Mouse (Mus musculus): Measurements from ENCODE around the gene Ric1.

DNA sequence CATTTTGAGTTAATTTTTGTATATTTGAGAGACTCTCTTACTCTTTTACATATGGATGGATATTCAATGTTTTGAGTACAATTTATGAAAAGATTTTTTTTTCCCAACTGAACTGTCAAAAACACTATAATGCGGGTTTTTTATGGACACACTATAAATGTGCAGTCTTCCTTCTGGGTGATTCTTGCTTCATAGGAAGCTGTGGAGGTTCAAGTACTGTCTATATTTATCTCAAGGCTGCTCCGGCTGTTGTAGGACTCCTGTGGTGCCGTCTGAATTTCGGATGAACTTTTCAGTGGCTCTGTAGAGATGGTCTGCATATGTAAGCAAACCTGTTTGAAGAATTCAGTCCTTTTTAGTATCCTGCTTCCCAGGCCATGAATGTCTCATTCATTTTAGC, 86.1 kb downstream of the Ric1 start:
- TF ChIP-seq CTCF (IDR thresholded peaks at IDR 0.05): no peak
- no peak for TF ChIP-seq POLR2A (IDR thresholded peaks at IDR 0.05; ENCODE audit: insufficient read depth, low read depth, low read length)
- no peak for TF ChIP-seq EP300 (IDR thresholded peaks at IDR 0.05; ENCODE audit: insufficient read depth, low read depth, low read length)

All from heart, adult 2 months (tissue).